Mouse (Mus musculus) liver, embryonic 11.5 days (tissue): ENCODE measurements around the gene Lemd2. TPM values are rescaled to one million over a fixed set of nuclear protein-coding genes. Genes with fewer than 3 reads are reported as not detected.
A peak's percentile ranks its signal among the peaks of the same experiment; 100 is the strongest.

ENCODE experiments used
- ATAC-seq: fragments of 200-750 bp; cut with Nextera tagmentation; replicated peaks from 2 replicates; pipeline ENCODE4 v1.8.0; 2017; ENCODE audit warnings: moderate number of reproducible peaks, mild to moderate bottlenecking, moderate TSS enrichment, moderate library complexity; ENCODE audit not compliant: low FRiP score
- DNase-seq: peaks from one replicate; pipeline ENCODE4 v3.0.0-alpha.2; 2017; ENCODE audit warnings: low spot score
- H3K27ac ChIP-seq: fragments of 300-500 bp; sonication (generic); 2 replicates; pipeline ENCODE4 v1.5.1; 2014; ENCODE audit warnings: mild to moderate bottlenecking, low read depth, low read length, control low read depth
- H3K27me3 ChIP-seq: fragments of 300-500 bp; sonication (generic); replicated peaks from 2 replicates; pipeline ENCODE4 v1.6.1; 2014; ENCODE audit warnings: low read length, mixed read lengths; ENCODE audit not compliant: control insufficient read depth, insufficient read depth
- H3K36me3 ChIP-seq: fragments of 300-500 bp; sonication (generic); 2 replicates; pipeline ENCODE4 v1.6.1; 2014; ENCODE audit warnings: mild to moderate bottlenecking, low read length, moderate library complexity, mixed read lengths; ENCODE audit not compliant: control insufficient read depth, insufficient read depth
- H3K4me1 ChIP-seq: fragments of 300-500 bp; sonication (generic); replicated peaks from 2 replicates; pipeline ENCODE4 v1.6.1; 2014; ENCODE audit warnings: low read length, mixed read lengths; ENCODE audit not compliant: control insufficient read depth, insufficient read depth
- H3K4me2 ChIP-seq: fragments of 300-500 bp; sonication (generic); 2 replicates; pipeline ENCODE4 v1.6.1; 2014; ENCODE audit warnings: mild to moderate bottlenecking, control low read depth, moderate library complexity
- H3K4me3 ChIP-seq: fragments of 300-500 bp; sonication (generic); 2 replicates; pipeline ENCODE4 v1.5.1; 2014; ENCODE audit warnings: low read depth, low read length, control low read depth
- H3K9ac ChIP-seq: fragments of 300-500 bp; sonication (generic); 2 replicates; pipeline ENCODE4 v1.6.1; 2014; ENCODE audit warnings: low read depth, low read length, control low read depth
- H3K9me3 ChIP-seq: fragments of 300-500 bp; sonication (generic); 2 replicates; pipeline ENCODE4 v1.6.1; 2016; ENCODE audit warnings: low read length, inconsistent platforms, mixed read lengths; ENCODE audit not compliant: control insufficient read depth
- WGBS: fragments of 180-500 bp; shearing (Covaris S2); extraction: QIAGEN DNeasy Blood & Tissue Kit; methylation state at CpG from one replicate; pipeline ENCODE4 v1.1.7; 2014; 5-methylcytosine and 5-hydroxymethylcytosine counted together
- polyA plus RNA-seq: library from polyadenylated mRNA; unstranded; fragments of >200 nt; fragmentation: Nextera tagmentation; extraction: Ambion mirVana; gene quantifications from 2 replicates; pipeline ENCODE4 v1.2.1, GENCODE M21; 2014

Lemd2 gene
- polyA plus RNA-seq, 1 experiment from 2014 or later, result 13.4 TPM

DNA sequence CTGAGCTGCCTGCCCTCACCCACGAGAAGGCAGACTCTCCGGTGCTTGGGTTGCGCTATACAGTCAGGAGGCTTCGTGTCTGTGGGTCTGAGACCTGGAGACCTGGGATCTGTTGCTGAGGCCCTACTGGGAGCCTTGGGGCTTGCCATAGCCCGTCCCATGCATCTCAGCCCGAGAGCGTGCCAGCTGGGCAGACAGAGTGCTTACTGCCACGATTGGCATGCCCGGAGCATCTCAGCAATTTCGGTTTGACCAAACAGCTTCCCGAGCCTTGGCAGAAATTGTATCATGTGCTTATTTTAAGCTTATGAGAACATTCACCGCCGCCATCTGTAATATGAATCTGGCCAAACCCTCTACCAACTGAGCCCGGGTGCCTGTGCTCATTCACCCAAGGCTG, 50.0 kb downstream of the Lemd2 start:
- 0 out of 2 replicates have a peak overlapping the region, but pooled peaks have one; percentile 57 for H3K9ac ChIP-seq
- no peaks in the 10 kb centered on the region; the same call in 1 of the 2 replicates for H3K27me3 ChIP-seq
- no peak for ATAC-seq
- H3K36me3 ChIP-seq, result no peaks in the 10 kb centered on the region
- DNase-seq, result no peak
- H3K9me3 ChIP-seq, result no peaks in the 10 kb centered on the region
- H3K4me3 ChIP-seq, result no peak overlapping the region
- peaks cover 35% of the 10 kb centered on the region for H3K4me1 ChIP-seq
- no peak overlapping the region for H3K4me2 ChIP-seq
- 92% methylated on average over 14 of the region's 14 CpGs for WGBS
- no peak overlapping the region for H3K27ac ChIP-seq

DNA sequence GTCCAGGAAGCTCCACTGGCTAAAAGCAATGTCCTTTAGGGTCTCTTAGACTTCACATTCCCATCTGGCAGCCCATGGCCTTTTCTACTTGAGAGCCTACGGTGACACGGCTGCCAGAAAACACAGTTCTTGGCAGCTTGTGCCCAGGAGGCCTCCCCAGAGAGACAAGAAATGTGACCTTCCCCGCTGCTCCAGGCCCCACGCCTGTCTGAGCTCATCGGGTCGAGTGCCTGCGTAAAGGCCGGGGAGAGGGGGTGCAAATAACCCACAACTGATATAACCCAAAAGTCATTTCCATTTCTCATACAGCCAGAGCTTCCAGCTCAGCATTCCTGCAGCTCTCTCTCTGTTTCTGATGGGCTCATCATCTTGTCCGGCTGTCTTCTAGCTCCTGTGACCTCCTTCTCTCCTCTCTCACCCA, 50.5 kb downstream of the Lemd2 start:
- DNase-seq (no peak), ATAC-seq (no peak)
- peak overlapping the region; percentile 57 for H3K9ac ChIP-seq
- no peaks in the 10 kb centered on the region; the same call in 1 of the 2 replicates for H3K27me3 ChIP-seq
- no peaks in the 10 kb centered on the region for H3K36me3 ChIP-seq
- WGBS, result 69% methylated on average over 9 of the region's 9 CpGs
- H3K4me1 ChIP-seq, result peaks cover 35% of the 10 kb centered on the region
- no peaks in the 10 kb centered on the region for H3K9me3 ChIP-seq
- H3K4me3 ChIP-seq, result no peak overlapping the region
- H3K4me2 ChIP-seq, result no peak overlapping the region
- H3K27ac ChIP-seq, result peak overlapping the region; percentile 91

DNA sequence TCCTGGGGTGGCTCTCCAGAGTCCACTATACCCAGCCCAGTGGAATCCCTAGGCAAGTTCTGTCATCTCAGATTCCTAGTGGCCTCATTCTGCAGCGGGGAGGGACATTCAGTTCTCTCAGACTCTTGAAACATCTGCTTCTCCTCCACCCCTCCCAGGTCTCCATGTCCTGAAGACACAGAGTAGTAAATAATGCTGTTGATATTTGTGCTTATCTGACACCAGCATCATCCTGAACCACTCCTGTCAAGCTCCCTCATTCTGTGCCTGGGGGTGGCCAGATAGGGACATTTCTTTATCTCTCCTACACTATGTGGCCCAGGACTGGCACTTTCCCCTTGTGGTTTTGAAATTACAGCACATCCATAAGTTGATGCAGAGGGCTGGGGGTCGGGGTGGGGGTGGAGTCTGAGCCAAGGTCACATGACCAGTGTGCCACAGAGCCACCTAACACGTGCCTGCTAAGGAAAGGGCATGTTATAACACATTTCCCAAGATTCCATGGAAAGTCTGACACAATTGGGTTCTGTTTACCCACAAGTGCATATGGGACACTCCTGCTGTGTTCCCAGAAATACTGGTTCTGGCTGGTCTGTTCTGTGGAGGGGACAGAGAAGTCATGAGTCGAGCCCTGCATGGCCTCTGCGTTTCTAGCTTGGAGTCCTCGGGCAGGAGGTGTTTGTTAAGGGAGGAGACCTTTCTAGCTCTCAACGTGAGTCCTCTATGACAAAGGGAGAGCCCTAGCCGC, 51.1 kb downstream of the Lemd2 start:
- H3K36me3 ChIP-seq, result no peaks in the 10 kb centered on the region
- H3K4me3 ChIP-seq, result no peak overlapping the region
- H3K4me2 ChIP-seq, result peak overlapping the region; percentile 45
- WGBS, result 36% methylated on average over 8 of the region's 8 CpGs
- DNase-seq, result peak; percentile 62
- H3K9me3 ChIP-seq, result no peaks in the 10 kb centered on the region
- no peaks in the 10 kb centered on the region; the same call in 1 of the 2 replicates for H3K27me3 ChIP-seq
- H3K9ac ChIP-seq, result peak overlapping the region; percentile 57
- H3K27ac ChIP-seq, result peak overlapping the region; percentile 91
- peaks cover 35% of the 10 kb centered on the region for H3K4me1 ChIP-seq
- ATAC-seq, result peak; percentile 96

DNA sequence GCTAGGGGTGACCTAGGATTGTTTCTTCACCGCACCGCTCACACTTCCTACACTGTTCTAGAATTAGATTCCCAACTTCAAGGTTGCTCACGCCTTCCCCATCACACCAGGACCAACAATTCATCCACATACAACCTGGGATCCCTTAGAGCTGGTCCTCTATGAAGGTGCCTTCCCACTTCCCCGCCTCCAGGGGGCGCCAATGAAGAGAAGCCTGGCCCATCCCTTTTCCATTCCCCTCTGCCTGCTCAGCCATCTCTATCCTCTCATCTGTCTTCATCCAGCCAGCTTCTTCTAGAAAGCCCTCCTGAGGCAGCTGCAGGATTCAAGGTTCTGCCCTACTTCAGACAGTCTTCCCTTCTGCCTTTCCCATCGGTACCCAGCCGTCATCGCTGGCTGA, 52.9 kb downstream of the Lemd2 start:
- DNase-seq (no peak), ATAC-seq (no peak)
- Histone ChIP-seq H3K4me2 (no peak overlapping the region), H3K4me3 (no peak overlapping the region), H3K9me3 (no peaks in the 10 kb centered on the region), H3K4me1 (peaks cover 40% of the 10 kb centered on the region), H3K9ac (no peak overlapping the region), H3K27ac (no peak overlapping the region), H3K27me3 (no peaks in the 10 kb centered on the region; the same call in 1 of the 2 replicates), H3K36me3 (no peaks in the 10 kb centered on the region)
- WGBS, result 71% methylated on average over 8 of the region's 8 CpGs

DNA sequence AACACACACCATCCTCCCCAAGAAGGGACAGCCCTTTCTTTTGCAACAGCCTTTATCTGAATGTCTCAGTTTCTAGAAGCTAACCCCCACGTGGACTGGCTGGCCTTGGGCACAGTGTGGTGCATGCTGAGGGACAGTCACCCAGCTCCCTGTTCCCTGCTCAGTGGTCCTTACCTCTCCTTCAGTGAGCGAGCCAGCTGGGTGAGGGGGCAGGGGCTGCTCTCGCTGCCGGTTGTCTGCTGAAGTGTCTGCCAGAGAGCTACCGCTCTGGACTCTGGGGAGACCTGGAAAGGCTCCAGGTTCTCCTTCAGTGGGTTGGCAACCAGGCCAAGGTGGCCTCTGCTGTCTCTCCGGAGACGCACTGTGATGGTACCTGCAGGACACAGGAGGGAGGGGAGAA, 53.4 kb downstream of the Lemd2 start:
- Histone ChIP-seq H3K4me2 (no peak overlapping the region), H3K36me3 (no peaks in the 10 kb centered on the region), H3K9ac (0 out of 2 replicates have a peak overlapping the region, but pooled peaks have one; percentile 11), H3K9me3 (no peaks in the 10 kb centered on the region), H3K27me3 (peaks cover 4% of the 10 kb centered on the region), H3K4me1 (peaks cover 45% of the 10 kb centered on the region), H3K27ac (no peak overlapping the region), H3K4me3 (no peak overlapping the region)
- no peak for ATAC-seq
- 73% methylated on average over 7 of the region's 7 CpGs for WGBS
- no peak for DNase-seq

DNA sequence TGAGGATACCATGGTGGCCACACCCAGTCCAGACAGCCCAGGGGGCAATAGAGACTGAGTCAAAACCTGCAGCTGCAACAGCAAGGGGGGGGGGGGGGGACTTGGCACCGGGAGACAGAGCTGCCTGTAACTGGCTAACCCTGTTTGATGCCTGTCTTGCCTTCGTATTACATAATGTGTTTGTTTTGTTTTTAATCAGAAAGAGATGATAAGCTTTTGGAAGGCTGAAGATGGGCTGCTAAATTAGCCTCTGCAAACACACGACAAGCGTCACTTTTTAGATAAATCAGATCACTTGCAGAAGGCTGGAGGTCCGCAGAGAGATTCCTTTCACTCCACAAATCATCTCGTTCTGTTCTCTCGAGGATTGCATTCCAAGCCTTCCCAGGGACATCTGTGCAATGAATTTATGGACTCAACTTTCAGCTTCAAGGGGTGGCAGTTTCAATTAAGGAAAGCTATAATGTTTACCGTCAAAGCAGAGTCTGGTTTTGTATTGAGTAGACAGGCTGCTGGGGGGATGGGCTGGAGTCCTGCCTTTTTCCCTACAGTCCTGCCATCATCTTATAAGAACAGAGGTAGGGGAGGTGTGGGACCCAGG, 57.8 kb downstream of the Lemd2 start:
- H3K9ac ChIP-seq, result no peak overlapping the region
- H3K4me3 ChIP-seq, result no peak overlapping the region
- H3K4me1 ChIP-seq, result peaks cover 17% of the 10 kb centered on the region
- no peaks in the 10 kb centered on the region for H3K36me3 ChIP-seq
- DNase-seq, result no peak
- 26% methylated on average over 8 of the region's 8 CpGs for WGBS
- H3K9me3 ChIP-seq, result no peaks in the 10 kb centered on the region
- H3K4me2 ChIP-seq, result no peak overlapping the region
- peaks cover 10% of the 10 kb centered on the region for H3K27me3 ChIP-seq
- ATAC-seq, result no peak
- no peak overlapping the region for H3K27ac ChIP-seq

DNA sequence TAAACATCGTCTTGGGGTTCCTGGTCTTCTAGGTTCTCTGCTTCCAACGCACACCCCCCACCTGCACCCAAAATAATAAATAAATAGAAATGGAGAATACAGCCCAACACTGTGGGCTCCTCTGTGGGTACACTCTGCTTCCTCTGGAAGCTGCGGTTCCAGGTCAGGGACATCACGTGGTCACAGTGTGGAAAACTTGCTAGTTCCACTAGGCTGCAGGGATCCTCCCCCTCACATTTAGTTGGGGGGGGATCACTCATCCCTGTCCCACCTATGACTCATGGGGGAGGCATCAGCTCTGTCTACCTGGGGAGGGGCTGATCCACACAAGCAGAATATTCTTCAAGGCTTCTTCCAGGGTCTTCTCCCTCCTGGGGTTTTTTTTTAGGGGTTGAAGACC, 60.1 kb downstream of the Lemd2 start:
- Histone ChIP-seq H3K27me3 (peaks cover 15% of the 10 kb centered on the region; the same call in 1 of the 2 replicates), H3K4me3 (no peak overlapping the region), H3K27ac (no peak overlapping the region), H3K4me1 (peaks cover 12% of the 10 kb centered on the region), H3K9ac (no peak overlapping the region), H3K36me3 (no peaks in the 10 kb centered on the region), H3K4me2 (no peak overlapping the region), H3K9me3 (no peaks in the 10 kb centered on the region)
- WGBS, result 74% methylated on average over 4 of the region's 4 CpGs
- DNase-seq (no peak), ATAC-seq (no peak)

DNA sequence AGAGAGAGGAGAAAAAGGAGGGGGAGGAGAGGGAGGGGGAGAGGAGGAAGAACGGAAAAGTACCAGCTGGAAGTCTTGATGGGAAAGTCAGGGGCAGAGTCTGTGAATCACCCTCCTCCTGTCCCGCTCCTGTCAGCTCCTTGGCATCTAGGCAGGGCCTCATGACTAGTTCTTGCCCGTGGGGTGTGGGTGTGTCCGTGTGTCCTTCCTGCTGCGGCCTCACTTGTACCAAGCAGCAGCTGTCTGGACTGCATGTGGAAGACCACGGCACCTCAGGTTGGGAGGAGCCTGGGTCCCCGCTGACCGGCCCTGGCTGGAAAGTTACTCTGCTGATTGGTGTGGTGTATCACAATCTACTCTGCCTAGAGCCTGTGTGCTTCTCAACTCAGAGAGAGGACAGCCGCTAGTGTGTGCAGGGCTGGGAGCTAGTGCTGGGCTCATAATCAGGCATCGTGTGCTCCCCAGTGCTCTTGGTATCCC, 62.3 kb downstream of the Lemd2 start:
- no peak; the same call in 1 of the 2 replicates for ATAC-seq
- no peaks in the 10 kb centered on the region for H3K9me3 ChIP-seq
- peaks cover 18% of the 10 kb centered on the region; the same call in 1 of the 2 replicates for H3K27me3 ChIP-seq
- no peak overlapping the region for H3K4me3 ChIP-seq
- DNase-seq, result no peak
- no peaks in the 10 kb centered on the region for H3K36me3 ChIP-seq
- H3K27ac ChIP-seq, result no peak overlapping the region
- WGBS, result 50% methylated on average over 10 of the region's 10 CpGs
- H3K4me2 ChIP-seq, result no peak overlapping the region
- H3K4me1 ChIP-seq, result peaks cover 12% of the 10 kb centered on the region
- H3K9ac ChIP-seq, result no peak overlapping the region
